Mouse (Mus musculus): ENCODE measurements around the gene Gm8857. TPM values are rescaled to one million over a fixed set of nuclear protein-coding genes. Genes with fewer than 3 reads are reported as not detected.
"Not testable (repeated sequence)": the region's sequence is repeated elsewhere in the genome, so short reads cannot be mapped to it uniquely, and the experiment has no call there.

The Gm8857 gene
- not detected in 2 replicates for polyA plus RNA-seq (2012; rRNA removed)

GRCm38 (mm10) chr5:10947505-10947904 is at the start of gene Gm8857, which contains the start of gene Gm8871:
Gene Gm8857 (plus strand): TSS chr5:10947807.
Gene Gm8871 (plus strand): TSS chr5:10947805.
- 30% methylated on average over 3 of the region's 3 CpGs for WGBS
- DNase-seq (ENCODE audit: low read depth, low spot score): not testable (repeated sequence)

GRCm38 (mm10) chr5:10953512-10953911 is 5.9 kb downstream of the Gm8857 start:
- DNase-seq (ENCODE audit: low read depth, low spot score): not testable (repeated sequence)
- 68% methylated on average over 2 of the region's 2 CpGs for WGBS

GRCm38 (mm10) chr5:10958057-10958456 is 10.4 kb downstream of the Gm8857 start:
- WGBS: 81% methylated on average over 6 of the region's 8 CpGs
- DNase-seq (ENCODE audit: low read depth, low spot score): not testable (repeated sequence)

Other genes starting within 250 kb of the Gm8857 start
- 0.17 and 0.52 TPM in 2 replicates for gene Gm8871, start within 50 bp of the Gm8857 start, polyA plus RNA-seq (2012; rRNA removed)
- 0.26 and 0.47 TPM in 2 replicates for gene Gm8879, start 179.8 kb downstream of the Gm8857 start, polyA plus RNA-seq (2012; rRNA removed)
- gene Gm5861, start 235.3 kb downstream of the Gm8857 start, polyA plus RNA-seq (2012; rRNA removed): 0.16 TPM in 1 of 2 replicates, not detected in the other